Mouse (Mus musculus) ES-E14 (cell line): Measurements from ENCODE around the gene Plac8. TPM values are rescaled to one million over a fixed set of nuclear protein-coding genes. Genes with fewer than 3 reads are reported as not detected.

Experiments used
- DNase-seq: peaks from one replicate; pipeline ENCODE4 v3.0.0-alpha.2; 2013; ENCODE audit warnings: low read depth, low spot score
- H3K27ac ChIP-seq: 2 replicates; pipeline ENCODE4 v1.5.1; 2012; ENCODE audit warnings: low read depth, mild to moderate bottlenecking, low read length, moderate library complexity, mixed read lengths; ENCODE audit not compliant: poor library complexity, insufficient read depth, severe bottlenecking
- H3K36me3 ChIP-seq: 2 replicates; pipeline ENCODE4 v1.6.1; 2012; ENCODE audit warnings: mild to moderate bottlenecking, low read length, moderate library complexity, mixed read lengths; ENCODE audit not compliant: control insufficient read depth, poor library complexity, insufficient read depth, severe bottlenecking
- H3K4me1 ChIP-seq, 2 experiments: fragments of 150-350 bp in 1 of 2; sonication (generic) in 1 of 2; 2 replicates each; pipeline ENCODE4 v1.6.1; 2012; ENCODE audit warnings: low read length in 2 of 2, mild to moderate bottlenecking in 1 of 2, mixed read lengths in 1 of 2; ENCODE audit not compliant: control insufficient read depth in 2 of 2, insufficient read depth in 2 of 2, poor library complexity in 1 of 2
- H3K4me3 ChIP-seq, 2 experiments: fragments of 150-350 bp in 1 of 2; sonication (generic) in 1 of 2; 2 replicates each; pipeline ENCODE4 v1.5.1; 2012; ENCODE audit warnings: low read length in 2 of 2, low read depth in 1 of 2, mild to moderate bottlenecking in 1 of 2, mixed read lengths in 1 of 2; ENCODE audit not compliant: insufficient read depth in 1 of 2, poor library complexity in 1 of 2, severe bottlenecking in 1 of 2
- H3K9ac ChIP-seq: 2 replicates; pipeline ENCODE4 v1.6.1; 2012; ENCODE audit warnings: low read depth, mild to moderate bottlenecking, low read length, mixed read lengths; ENCODE audit not compliant: poor library complexity, insufficient read depth, severe bottlenecking
- H3K9me3 ChIP-seq: fragments of 150-350 bp; sonication (generic); 2 replicates; pipeline ENCODE4 v1.6.1; 2012; ENCODE audit warnings: low read depth, mild to moderate bottlenecking, low read length; ENCODE audit not compliant: control insufficient read depth, insufficient read depth
- CHD2 ChIP-seq: IDR thresholded peaks from 2 replicates; pipeline ENCODE4 v1.6.1; 2014; ENCODE audit warnings: mild to moderate bottlenecking, low read depth, low read length, inconsistent platforms
- HCFC1 ChIP-seq: IDR thresholded peaks from 2 replicates; pipeline ENCODE4 v1.6.1; 2012; ENCODE audit warnings: low read length, inconsistent platforms, borderline replicate concordance; ENCODE audit not compliant: insufficient read depth
- MAFK ChIP-seq: IDR thresholded peaks from 2 replicates; pipeline ENCODE4 v1.6.1; 2014; ENCODE audit warnings: mild to moderate bottlenecking, low read depth, low read length, inconsistent platforms; ENCODE audit not compliant: insufficient read depth
- ZC3H11A ChIP-seq: IDR thresholded peaks from 2 replicates; pipeline ENCODE4 v1.6.1; 2012; ENCODE audit warnings: low read depth, mild to moderate bottlenecking, inconsistent platforms, low read length, borderline replicate concordance
- ZNF384 ChIP-seq: IDR thresholded peaks from 2 replicates; pipeline ENCODE4 v1.6.1; 2012; ENCODE audit warnings: low read depth, low read length, inconsistent platforms
- in situ Hi-C, 2 experiments: fragments of 600-800 bp; cut with MboI; formaldehyde crosslinking; loops; one replicate each; pipeline ENCODE4 v1.15.1; 2025; ENCODE audit warnings: low sequenced_read_pairs in 2 of 2, inconsistent platforms in 1 of 2; ENCODE audit not compliant: unreplicated experiment in 2 of 2
- total RNA-seq: library from RNA; depleted of rRNA; stranded (reverse); fragments of 300-350 nt; gene quantifications from 2 replicates; pipeline ENCODE4 v1.2.3, GENCODE M21; 2012; rRNA removed

Plac8 gene
- 28.1 and 30.5 TPM in 2 replicates for total RNA-seq

GRCm38 (mm10) chr5:100572069-100572468, at the start of gene Plac8:
TSS of gene Plac8 (minus strand) at chr5:100572245.
- peaks cover 4 to 10% of the 10 kb centered on the region in 2 experiments; a peak in 1 of 4 replicates for H3K4me1 ChIP-seq
- no peak for TF ChIP-seq ZC3H11A
- no peak for TF ChIP-seq HCFC1
- TF ChIP-seq CHD2, result no peak
- no peak within 1 kb of the TSS for H3K4me3 ChIP-seq
- H3K36me3 ChIP-seq, result no peaks in the 10 kb centered on the region
- in situ Hi-C loops, result no loop called here
- H3K9me3 ChIP-seq, result no peaks in the 10 kb centered on the region
- no peak within 1 kb of the TSS for H3K27ac ChIP-seq
- no peak within 1 kb of the TSS for H3K9ac ChIP-seq
- peak; percentile 39 for DNase-seq

- H3K4me3 ChIP-seq, result no peak overlapping the region
- no peaks in the 10 kb centered on the region for H3K4me1 ChIP-seq
- TF ChIP-seq ZNF384 (no peak), ZC3H11A (no peak), CHD2 (no peak), MAFK (no peak), HCFC1 (no peak)
- H3K9ac ChIP-seq, result no peak overlapping the region
- in situ Hi-C loops, result no loop called here
- no peak for DNase-seq
- no peaks in the 10 kb centered on the region for H3K9me3 ChIP-seq
- H3K36me3 ChIP-seq, result no peaks in the 10 kb centered on the region
- no peak overlapping the region for H3K27ac ChIP-seq
Measured at GRCm38 (mm10) chr5:100620952-100621351, 48.9 kb upstream of the Plac8 start.

- H3K4me1 ChIP-seq, result no peaks in the 10 kb centered on the region
- H3K9ac ChIP-seq, result no peak overlapping the region
- no peaks in the 10 kb centered on the region for H3K9me3 ChIP-seq
- no peak overlapping the region for H3K4me3 ChIP-seq
- DNase-seq, result no peak
- in situ Hi-C loops, result no loop called here
- no peaks in the 10 kb centered on the region for H3K36me3 ChIP-seq
- no peak for TF ChIP-seq HCFC1
- TF ChIP-seq ZC3H11A, result no peak
- TF ChIP-seq MAFK, result no peak
- no peak for TF ChIP-seq ZNF384
- no peak for TF ChIP-seq CHD2
- no peak overlapping the region for H3K27ac ChIP-seq
Measured at GRCm38 (mm10) chr5:100619586-100620275, 47.7 kb upstream of the Plac8 start.

GRCm38 (mm10) chr5:100613896-100614768, 42.1 kb upstream of the Plac8 start:
- no peaks in the 10 kb centered on the region for H3K9me3 ChIP-seq
- H3K4me1 ChIP-seq, result no peaks in the 10 kb centered on the region
- TF ChIP-seq ZNF384 (no peak), HCFC1 (no peak), MAFK (no peak), CHD2 (no peak), ZC3H11A (no peak)
- no peak for DNase-seq
- no peak overlapping the region for H3K9ac ChIP-seq
- no peaks in the 10 kb centered on the region for H3K36me3 ChIP-seq
- no peak overlapping the region for H3K4me3 ChIP-seq
- in situ Hi-C loops, result no loop called here
- H3K27ac ChIP-seq, result no peak overlapping the region
